Mouse (Mus musculus) MN1 (cell line): ENCODE measurements at regions not wholly inside any gene's neighbourhood (a gene's known extent, or its start where the extent isn't known, plus 50 kb on each side); places are given as distances from the start of the nearest gene placed in this dataset.
"Not testable (repeated sequence)": the region's sequence is repeated elsewhere in the genome, so short reads cannot be mapped to it uniquely, and the experiment has no call there.

Experiments
- DNase-seq: peaks from one replicate; pipeline ENCODE4 v3.0.0-alpha.2; 2016; ENCODE audit warnings: low spot score

GRCm38 (mm10) chr7:113010150-113010549, 56.4 kb downstream of the Rassf10 start:
- DNase-seq, result no peak

GRCm38 (mm10) chr7:113017092-113017755, 63.5 kb downstream of the Rassf10 start:
- no peak for DNase-seq

- no peak for DNase-seq
These were observed 67.7 kb downstream of the Rassf10 start for GRCm38 (mm10) chr7:113021412-113021811.

- no peak for DNase-seq
These were observed 68.8 kb downstream of the Rassf10 start for GRCm38 (mm10) chr7:113022516-113022915.

- no peak for DNase-seq
These were observed 72.0 kb downstream of the Rassf10 start for GRCm38 (mm10) chr7:113025758-113026157.

GRCm38 (mm10) chr7:113026290-113027075, 72.7 kb downstream of the Rassf10 start:
- no peak for DNase-seq

GRCm38 (mm10) chr7:113027125-113027801, 73.5 kb downstream of the Rassf10 start:
- no peak for DNase-seq

GRCm38 (mm10) chr7:113030053-113030752, 76.4 kb downstream of the Rassf10 start:
- DNase-seq, result no peak

GRCm38 (mm10) chr7:113035751-113036150, 82.0 kb downstream of the Rassf10 start:
- no peak for DNase-seq

GRCm38 (mm10) chr7:113037825-113038613, 84.3 kb downstream of the Rassf10 start:
- DNase-seq, result no peak

- peak; percentile 7 for DNase-seq
These were observed 85.3 kb downstream of the Rassf10 start for GRCm38 (mm10) chr7:113038906-113039671.

- DNase-seq, result not testable (repeated sequence)
These were observed 91.9 kb downstream of the Rassf10 start for GRCm38 (mm10) chr7:113045613-113046159.

GRCm38 (mm10) chr7:113046406-113046805, 92.6 kb downstream of the Rassf10 start:
- no peak for DNase-seq

- DNase-seq, result no peak
These were observed 93.8 kb downstream of the Rassf10 start for GRCm38 (mm10) chr7:113047583-113047982.

- no peak for DNase-seq
These were observed 94.5 kb downstream of the Rassf10 start for GRCm38 (mm10) chr7:113048097-113048795.

GRCm38 (mm10) chr7:113049440-113049839, 95.7 kb downstream of the Rassf10 start:
- DNase-seq, result no peak

GRCm38 (mm10) chr7:113052952-113053351, 99.2 kb downstream of the Rassf10 start:
- DNase-seq, result no peak

- DNase-seq, result no peak
These were observed 102.7 kb downstream of the Rassf10 start for GRCm38 (mm10) chr7:113056421-113056820.

- DNase-seq, result no peak
These were observed 105.6 kb downstream of the Rassf10 start for GRCm38 (mm10) chr7:113059211-113059966.
